Mouse (Mus musculus): ENCODE data around the gene Hif3a. TPM values are rescaled to one million over a fixed set of nuclear protein-coding genes. Genes with fewer than 3 reads are reported as not detected.

The Hif3a gene
- total and polyA plus RNA-seq, 3 experiments, result 8.0 to 37.9 TPM; not detected in 1

GRCm38 (mm10) chr7:17010010-17010347, 52.2 kb downstream of the Hif3a start:
- H3K36me3 ChIP-seq (ENCODE audit: control insufficient read depth in 1 of 2, insufficient read depth in 2 of 2, low read length in 2 of 2), result peaks cover 0 to 17% of the 10 kb centered on the region in 2 experiments; a peak in 2 of 4 replicates
- TF ChIP-seq RCOR1 (IDR thresholded peaks at IDR 0.05; ENCODE audit: low read depth, low read length) (no peak), MEF2A (IDR thresholded peaks at IDR 0.05; ENCODE audit: extremely low read depth, insufficient replicate concordance, low read depth, low read length, poor library complexity, severe bottlenecking) (no peak), JUND (IDR thresholded peaks at IDR 0.05; ENCODE audit: low read depth, low read length) (no peak), HCFC1 (IDR thresholded peaks at IDR 0.05; ENCODE audit: low read depth, low read length) (no peak), CTCF (IDR thresholded peaks at IDR 0.05 in 2 of 3, conservative IDR thresholded peaks at IDR 0.05 in 1 of 3; ENCODE audit: control insufficient read depth in 1 of 3, insufficient read depth in 1 of 3, low read depth in 2 of 3, low read length in 3 of 3, poor library complexity in 1 of 3, severe bottlenecking in 1 of 3) (no peak), POLR2A (IDR thresholded peaks at IDR 0.05; ENCODE audit: control insufficient read depth in 1 of 2, insufficient read depth in 1 of 2, low read depth in 1 of 2, low read length in 2 of 2, poor library complexity in 1 of 2) (no peak), SIN3A (IDR thresholded peaks at IDR 0.05; ENCODE audit: low read length) (no peak), GATA1 (IDR thresholded peaks at IDR 0.05; ENCODE audit: low read depth, low read length) (no peak), CHD1 (IDR thresholded peaks at IDR 0.05; ENCODE audit: low read depth, low read length) (no peak), E2F4 (IDR thresholded peaks at IDR 0.05; ENCODE audit: borderline replicate concordance, low read depth, low read length) (no peak), UBTF (IDR thresholded peaks at IDR 0.05; ENCODE audit: borderline replicate concordance, insufficient read depth, low read depth, low read length) (no peak), EP300 (IDR thresholded peaks at IDR 0.05; ENCODE audit: low read depth in 1 of 2, low read length in 2 of 2) (no peak), RAD21 (IDR thresholded peaks at IDR 0.05; ENCODE audit: low read depth, low read length) (no peak), ZNF384 (IDR thresholded peaks at IDR 0.05; ENCODE audit: low read depth, low read length) (no peak), SMC3 (IDR thresholded peaks at IDR 0.05; ENCODE audit: low read depth, low read length) (no peak), MYB (IDR thresholded peaks at IDR 0.05; ENCODE audit: low read depth, low read length) (no peak), NELFE (IDR thresholded peaks at IDR 0.05; ENCODE audit: low read depth, low read length) (no peak), CHD2 (IDR thresholded peaks at IDR 0.05; ENCODE audit: low read length) (no peak), TAL1 (IDR thresholded peaks at IDR 0.05; ENCODE audit: low read length) (no peak), NRF1 (IDR thresholded peaks at IDR 0.05; ENCODE audit: insufficient read depth, low read depth, low read length, poor library complexity, severe bottlenecking) (no peak)
- H3K9ac ChIP-seq (ENCODE audit: control insufficient read depth, low read depth, low read length, poor library complexity, severe bottlenecking), result no peak overlapping the region
- H3K9me3 ChIP-seq (replicated peaks; ENCODE audit: insufficient read depth, low read length), result no peaks in the 10 kb centered on the region
- H3K27me3 ChIP-seq (ENCODE audit: control insufficient read depth in 1 of 2, insufficient read depth in 2 of 2, low read length in 2 of 2), result no peaks in the 10 kb centered on the region
- H3K4me1 ChIP-seq (ENCODE audit: control insufficient read depth in 1 of 2, insufficient read depth in 2 of 2, low read length in 2 of 2), result no peaks in the 10 kb centered on the region
- H3K27ac ChIP-seq (ENCODE audit: control insufficient read depth, low read depth, low read length), result no peak overlapping the region
- DNase-seq (ENCODE audit: low read depth, low spot score), result no peak
- H3K79me2 ChIP-seq (ENCODE audit: control insufficient read depth, insufficient read depth, low read length, poor library complexity), result no peaks in the 10 kb centered on the region
- H3K4me3 ChIP-seq (ENCODE audit: control insufficient read depth in 1 of 2, insufficient read depth in 1 of 2, low read depth in 2 of 2, low read length in 2 of 2), result no peak overlapping the region

GRCm38 (mm10) chr7:17009326-17010009, 52.8 kb downstream of the Hif3a start:
- H3K4me1 ChIP-seq (ENCODE audit: control insufficient read depth in 1 of 2, insufficient read depth in 2 of 2, low read length in 2 of 2), result no peaks in the 10 kb centered on the region

More at GRCm38 (mm10) chr7:17009326-17010009, 52.8 kb downstream of the Hif3a start:
- TF ChIP-seq POLR2AphosphoS5 (IDR thresholded peaks at IDR 0.05; ENCODE audit: borderline replicate concordance, low read depth, low read length), result no peak
- no peak for TF ChIP-seq RAD21 (IDR thresholded peaks at IDR 0.05; ENCODE audit: low read depth, low read length)
- no peak for TF ChIP-seq TAL1 (IDR thresholded peaks at IDR 0.05; ENCODE audit: low read length)
- no peak for TF ChIP-seq EP300 (IDR thresholded peaks at IDR 0.05; ENCODE audit: low read depth in 1 of 2, low read length in 2 of 2)
- TF ChIP-seq HCFC1 (IDR thresholded peaks at IDR 0.05; ENCODE audit: low read depth, low read length), result no peak
- TF ChIP-seq TBP (IDR thresholded peaks at IDR 0.05; ENCODE audit: low read depth, low read length), result no peak
- no peak for TF ChIP-seq RCOR1 (IDR thresholded peaks at IDR 0.05; ENCODE audit: low read depth, low read length)
- no peak for TF ChIP-seq UBTF (IDR thresholded peaks at IDR 0.05; ENCODE audit: borderline replicate concordance, insufficient read depth, low read depth, low read length)
- Histone ChIP-seq H3K9me3 (replicated peaks; ENCODE audit: insufficient read depth, low read length) (no peaks in the 10 kb centered on the region), H3K27me3 (ENCODE audit: control insufficient read depth in 1 of 2, insufficient read depth in 2 of 2, low read length in 2 of 2) (no peaks in the 10 kb centered on the region), H3K79me2 (ENCODE audit: control insufficient read depth, insufficient read depth, low read length, poor library complexity) (no peaks in the 10 kb centered on the region), H3K4me3 (ENCODE audit: control insufficient read depth in 1 of 2, insufficient read depth in 1 of 2, low read depth in 2 of 2, low read length in 2 of 2) (no peak overlapping the region), H3K36me3 (ENCODE audit: control insufficient read depth in 1 of 2, insufficient read depth in 2 of 2, low read length in 2 of 2) (peaks cover 0 to 12% of the 10 kb centered on the region in 2 experiments; a peak in 2 of 4 replicates), H3K27ac (ENCODE audit: control insufficient read depth, low read depth, low read length) (no peak overlapping the region), H3K9ac (ENCODE audit: control insufficient read depth, low read depth, low read length, poor library complexity, severe bottlenecking) (no peak overlapping the region)
- DNase-seq (ENCODE audit: low read depth, low spot score), result no peak

Data from MEL (cell line).